In genomic region chr5:113349810-113350209, GRCm38 (mm10) we compare ENCODE assay signal across 30 mouse cellular contexts. TPM values are rescaled to one million over a fixed set of nuclear protein-coding genes. Genes with fewer than 3 reads are reported as not detected.
DNase-seq lines count a peak whose midpoint lies in the region; ATAC-seq lines count a peak whose summit lies in the region.
"Had no signal": no experiment of that assay in that cellular context is flagged by ENCODE, and none has a peak within 500 bp of the region (broad histone marks: within the 10 kb centered on the region; RNA-seq: fewer than 3 reads in every experiment).

No protein-coding gene starts in this region.

- H3K4me1 ChIP-seq in forebrain, embryonic 10.5 days: peaks cover 79% of the 10 kb centered on the region
- peaks cover 47% of the 10 kb centered on the region for H3K4me1 ChIP-seq in forebrain, embryonic 15.5 days
- H3K4me1 ChIP-seq in midbrain, embryonic 14.5 days (ENCODE audit: control insufficient read depth, insufficient read depth, low read length): peaks cover 23% of the 10 kb centered on the region; the same call in 1 of the 2 replicates
- H3K4me1 ChIP-seq in midbrain, embryonic 11.5 days (ENCODE audit: control insufficient read depth, insufficient read depth, low read length): peaks cover 31% of the 10 kb centered on the region
- H3K4me1 ChIP-seq in embryonic facial prominence, embryonic 14.5 days (ENCODE audit: control insufficient read depth, insufficient read depth, low read length): no peaks in the 10 kb centered on the region
- peaks cover 56% of the 10 kb centered on the region for H3K4me1 ChIP-seq in hindbrain, embryonic 12.5 days
- H3K4me1 ChIP-seq: heart, embryonic 13.5 days had no signal

- no peak overlapping the region for H3K4me3 ChIP-seq in forebrain, embryonic 10.5 days
- H3K4me3 ChIP-seq in forebrain, embryonic 15.5 days: no peak overlapping the region
- H3K4me3 ChIP-seq in midbrain, embryonic 14.5 days (replicated peaks; ENCODE audit: low read depth, low read length): no peak overlapping the region
- no peak overlapping the region for H3K4me3 ChIP-seq in midbrain, embryonic 11.5 days (ENCODE audit: low read depth, low read length)
- H3K4me3 ChIP-seq in embryonic facial prominence, embryonic 14.5 days (ENCODE audit: low read depth, low read length): no peak overlapping the region
- H3K4me3 ChIP-seq in hindbrain, embryonic 12.5 days: no peak overlapping the region
- H3K4me3 ChIP-seq: erythroblast, embryonic 14.5 days; heart, embryonic 13.5 days; layer of hippocampus, adult 2 months; neural tube, embryonic 15.5 days had no signal

- no peaks in the 10 kb centered on the region for H3K9me3 ChIP-seq in forebrain, embryonic 10.5 days
- no peaks in the 10 kb centered on the region for H3K9me3 ChIP-seq in forebrain, embryonic 15.5 days
- H3K9me3 ChIP-seq in midbrain, embryonic 14.5 days (ENCODE audit: control insufficient read depth, low read length): no peaks in the 10 kb centered on the region
- H3K9me3 ChIP-seq in midbrain, embryonic 11.5 days (ENCODE audit: control insufficient read depth, low read length): no peaks in the 10 kb centered on the region
- H3K9me3 ChIP-seq in embryonic facial prominence, embryonic 14.5 days (ENCODE audit: control insufficient read depth, low read length): no peaks in the 10 kb centered on the region
- no peaks in the 10 kb centered on the region for H3K9me3 ChIP-seq in hindbrain, embryonic 12.5 days (replicated peaks)
- H3K9me3 ChIP-seq: heart, embryonic 13.5 days; neural tube, embryonic 15.5 days had no signal

- DNase-seq in forebrain, embryonic 10.5 days (ENCODE audit: extremely low spot score, low spot score): no peak
- peak; percentile 58 for DNase-seq in midbrain, embryonic 14.5 days
- no peak for DNase-seq in midbrain, embryonic 11.5 days (ENCODE audit: low spot score, missing footprints)
- peak; percentile 36 for DNase-seq in embryonic facial prominence, embryonic 14.5 days (ENCODE audit: low spot score)
- DNase-seq in left cerebral cortex, postnatal 36 days (ENCODE audit: low spot score in 2 of 2): no peak
- DNase-seq in layer of hippocampus, postnatal 36 days: no peak
- DNase-seq: adrenal gland, postnatal 25 days; cerebellum, adult 11-12 months; cerebellum, postnatal 14 days; gastrocnemius, postnatal 14 days; heart, adult 18-20 months; kidney, adult 8-10 months; kidney, postnatal 14 days; lung, adult 18-20 months; lung, postnatal 36 days; thymus, adult 18-20 months; thymus, postnatal 4 days had no signal

- WGBS in forebrain, embryonic 10.5 days: 26% methylated on average over 7 of the region's 7 CpGs
- WGBS in forebrain, embryonic 15.5 days: 10% methylated on average over 7 of the region's 7 CpGs
- 4% methylated on average over 7 of the region's 7 CpGs for WGBS in midbrain, embryonic 14.5 days
- WGBS in midbrain, embryonic 11.5 days: 22% methylated on average over 7 of the region's 7 CpGs
- WGBS in embryonic facial prominence, embryonic 14.5 days: 15% methylated on average over 7 of the region's 7 CpGs
- 8% methylated on average over 7 of the region's 7 CpGs for whole genome bisulfite sequencing in hindbrain, embryonic 12.5 days

- H3K36me3 ChIP-seq in forebrain, embryonic 10.5 days (replicated peaks): no peaks in the 10 kb centered on the region
- no peaks in the 10 kb centered on the region for H3K36me3 ChIP-seq in forebrain, embryonic 15.5 days
- no peaks in the 10 kb centered on the region for H3K36me3 ChIP-seq in midbrain, embryonic 14.5 days (ENCODE audit: control insufficient read depth, insufficient read depth, low read length)
- no peaks in the 10 kb centered on the region for H3K36me3 ChIP-seq in midbrain, embryonic 11.5 days (ENCODE audit: control insufficient read depth, insufficient read depth, low read length)
- no peaks in the 10 kb centered on the region for H3K36me3 ChIP-seq in embryonic facial prominence, embryonic 14.5 days (ENCODE audit: control insufficient read depth, insufficient read depth, low read length)
- no peaks in the 10 kb centered on the region for H3K36me3 ChIP-seq in hindbrain, embryonic 12.5 days
- H3K36me3 ChIP-seq: G1E; heart, embryonic 13.5 days; neural tube, embryonic 15.5 days had no signal

- no peak overlapping the region for H3K9ac ChIP-seq in forebrain, embryonic 15.5 days (replicated peaks)
- H3K9ac ChIP-seq in midbrain, embryonic 14.5 days (replicated peaks; ENCODE audit: low read length): no peak overlapping the region
- H3K9ac ChIP-seq in midbrain, embryonic 11.5 days (ENCODE audit: low read length): no peak overlapping the region
- no peak overlapping the region for H3K9ac ChIP-seq in embryonic facial prominence, embryonic 14.5 days (ENCODE audit: low read depth, low read length)
- H3K9ac ChIP-seq in hindbrain, embryonic 12.5 days: no peak overlapping the region
- H3K9ac ChIP-seq: heart, embryonic 13.5 days; neural tube, embryonic 15.5 days had no signal

- intact Hi-C loops in left cerebral cortex, postnatal 36 days (cut with DNase I): loop anchor here (2.0 kb wide), 1 partner anchor 63 kb away; no protein-coding TSS in a partner anchor

- H3K4me2 ChIP-seq in forebrain, embryonic 15.5 days (replicated peaks): no peak overlapping the region
- H3K4me2 ChIP-seq in midbrain, embryonic 14.5 days (ENCODE audit: low read length): no peak overlapping the region
- no peak overlapping the region for H3K4me2 ChIP-seq in midbrain, embryonic 11.5 days
- H3K4me2 ChIP-seq in embryonic facial prominence, embryonic 14.5 days (ENCODE audit: low read depth, low read length): no peak overlapping the region
- H3K4me2 ChIP-seq in hindbrain, embryonic 12.5 days (replicated peaks): no peak overlapping the region
- H3K4me2 ChIP-seq: heart, embryonic 13.5 days; liver, embryonic 11.5 days; neural tube, embryonic 15.5 days had no signal

- peaks cover 87% of the 10 kb centered on the region for H3K27me3 ChIP-seq in forebrain, embryonic 10.5 days (ENCODE audit: poor library complexity, severe bottlenecking)
- H3K27me3 ChIP-seq in forebrain, embryonic 15.5 days: peaks cover 35% of the 10 kb centered on the region; the same call in 1 of the 2 replicates
- peaks cover 56% of the 10 kb centered on the region for H3K27me3 ChIP-seq in midbrain, embryonic 14.5 days (ENCODE audit: control insufficient read depth, insufficient read depth, low read length)
- H3K27me3 ChIP-seq in midbrain, embryonic 11.5 days (ENCODE audit: control insufficient read depth, insufficient read depth, low read length): peaks cover 48% of the 10 kb centered on the region
- H3K27me3 ChIP-seq in embryonic facial prominence, embryonic 14.5 days (replicated peaks; ENCODE audit: control insufficient read depth, insufficient read depth, low read length): peaks cover 47% of the 10 kb centered on the region
- H3K27me3 ChIP-seq in hindbrain, embryonic 12.5 days: peaks cover 76% of the 10 kb centered on the region

- H3K27ac ChIP-seq in forebrain, embryonic 10.5 days: peak overlapping the region; percentile 67
- H3K27ac ChIP-seq in forebrain, embryonic 15.5 days (replicated peaks): no peak overlapping the region; the same call in 1 of the 2 replicates
- H3K27ac ChIP-seq in midbrain, embryonic 14.5 days (replicated peaks; ENCODE audit: low read depth, low read length): no peak overlapping the region
- H3K27ac ChIP-seq in midbrain, embryonic 11.5 days (ENCODE audit: low read depth, low read length): no peak overlapping the region
- H3K27ac ChIP-seq in embryonic facial prominence, embryonic 14.5 days (replicated peaks; ENCODE audit: low read depth, low read length): no peak overlapping the region
- peak overlapping the region; percentile 40; the same call in 1 of the 2 replicates for H3K27ac ChIP-seq in hindbrain, embryonic 12.5 days
- H3K27ac ChIP-seq: heart, embryonic 13.5 days; neural tube, embryonic 15.5 days had no signal

- ATAC-seq in forebrain, embryonic 15.5 days (replicated peaks): no peak
- no peak for ATAC-seq in midbrain, embryonic 14.5 days (ENCODE audit: low FRiP score, low TSS enrichment)
- no peak for ATAC-seq in midbrain, embryonic 11.5 days (ENCODE audit: low FRiP score)
- no peak; the same call in 1 of the 2 replicates for ATAC-seq in embryonic facial prominence, embryonic 14.5 days (ENCODE audit: low read depth)
- ATAC-seq in hindbrain, embryonic 12.5 days (ENCODE audit: low FRiP score): no peak
- ATAC-seq: CD4-positive, CD25-positive, alpha-beta regulatory T cell, adult 4 months; inflammation-experienced regulatory T-cells, adult 6 months had no signal

RNA-seq across cellular contexts. Expression of gene Aym1, which starts 7.3 kb away (rescaled TPM):
- not detected in 2 replicates for polyA plus RNA-seq in forebrain, embryonic 10.5 days (2016; fragmentation: Nextera tagmentation; extraction: Ambion mirVana)
- not detected in 2 replicates for polyA plus RNA-seq in forebrain, embryonic 15.5 days (2015; fragmentation: Nextera tagmentation; extraction: Ambion mirVana)
- not detected in 2 replicates for polyA plus RNA-seq in midbrain, embryonic 14.5 days (2014; fragmentation: Nextera tagmentation; extraction: Ambion mirVana)
- polyA plus RNA-seq in midbrain, embryonic 11.5 days (2014; fragmentation: Nextera tagmentation; extraction: Ambion mirVana): not detected in 2 replicates
- not detected in 2 replicates for polyA plus RNA-seq in embryonic facial prominence, embryonic 14.5 days (2014; fragmentation: Nextera tagmentation; extraction: Ambion mirVana)
- polyA plus RNA-seq in hindbrain, embryonic 12.5 days (2016; fragmentation: Nextera tagmentation; extraction: Ambion mirVana): not detected in 2 replicates
- total RNA-seq in left cerebral cortex, postnatal 36 days (2021): not detected
- total RNA-seq in layer of hippocampus, postnatal 36 days (2021): not detected
- total RNA-seq: adrenal gland, postnatal 25 days; G1E; gastrocnemius, postnatal 14 days; heart, adult 18-20 months; heart, postnatal 25 days; layer of hippocampus, adult 2 months; megakaryocyte-erythroid progenitor cell, adult 5-6 weeks had no signal
- polyA plus RNA-seq: CD4-positive, CD25-positive, alpha-beta regulatory T cell, adult 4 months; erythroblast, embryonic 14.5 days; G1E; heart, embryonic 13.5 days; inflammation-experienced regulatory T-cells, adult 6 months; limb, embryonic 11.5 days; liver, embryonic 11.5 days; neural tube, embryonic 15.5 days had no signal

RNA-seq across cellular contexts. Expression of gene Sgsm1, which starts 39.2 kb away (rescaled TPM):
- 15.5 and 18.2 TPM in 2 replicates for polyA plus RNA-seq in forebrain, embryonic 10.5 days (2016; fragmentation: Nextera tagmentation; extraction: Ambion mirVana)
- polyA plus RNA-seq in forebrain, embryonic 15.5 days (2015; fragmentation: Nextera tagmentation; extraction: Ambion mirVana): 14.7 and 15.7 TPM in 2 replicates
- 15.2 and 15.6 TPM in 2 replicates for polyA plus RNA-seq in midbrain, embryonic 14.5 days (2014; fragmentation: Nextera tagmentation; extraction: Ambion mirVana)
- 10.8 TPM in 2 replicates for polyA plus RNA-seq in midbrain, embryonic 11.5 days (2014; fragmentation: Nextera tagmentation; extraction: Ambion mirVana)
- 2.0 and 3.5 TPM in 2 replicates for polyA plus RNA-seq in embryonic facial prominence, embryonic 14.5 days (2014; fragmentation: Nextera tagmentation; extraction: Ambion mirVana)
- 11.6 and 14.3 TPM in 2 replicates for polyA plus RNA-seq in hindbrain, embryonic 12.5 days (2016; fragmentation: Nextera tagmentation; extraction: Ambion mirVana)
- 100 to 1,000 TPM; 124 to 169 TPM for total RNA-seq in left cerebral cortex, postnatal 36 days (2021)
- total RNA-seq in layer of hippocampus, postnatal 36 days (2021): 10 to 100 TPM; 86.9 to 88.3 TPM
- polyA plus RNA-seq: CD4-positive, CD25-positive, alpha-beta regulatory T cell, adult 4 months; erythroblast, embryonic 14.5 days; G1E; inflammation-experienced regulatory T-cells, adult 6 months had no signal

Comparison
In these comparisons a context has a peak if more than half of its experiments do, and no peak if none do; other contexts are left out.
1. DNase-seq: peak in midbrain, embryonic 14.5 days (single experiment) and embryonic facial prominence, embryonic 14.5 days (single experiment); none in forebrain, embryonic 10.5 days (single experiment), midbrain, embryonic 11.5 days (single experiment), left cerebral cortex, postnatal 36 days (0 of 2) and layer of hippocampus, postnatal 36 days (0 of 2).
2. H3K27ac ChIP-seq: peak in forebrain, embryonic 10.5 days (single experiment) and hindbrain, embryonic 12.5 days (single experiment); none in forebrain, embryonic 15.5 days (single experiment), midbrain, embryonic 14.5 days (single experiment), midbrain, embryonic 11.5 days (single experiment) and embryonic facial prominence, embryonic 14.5 days (single experiment).